Mouse (Mus musculus) liver, embryonic 12.5 days (tissue): ENCODE results near the gene Gm5460. TPM values are rescaled to one million over a fixed set of nuclear protein-coding genes. Genes with fewer than 3 reads are reported as not detected.

Experiments
- ATAC-seq: fragments of 200-750 bp; cut with Nextera tagmentation; 2 replicates; pipeline ENCODE4 v1.8.0; 2017; ENCODE audit warnings: moderate number of reproducible peaks, mild to moderate bottlenecking, moderate library complexity
- H3K27ac ChIP-seq: fragments of 300-500 bp; sonication (generic); 2 replicates; pipeline ENCODE4 v1.5.1; 2016; ENCODE audit warnings: mild to moderate bottlenecking
- H3K27me3 ChIP-seq: fragments of 300-500 bp; sonication (generic); replicated peaks from 2 replicates; pipeline ENCODE4 v1.6.1; 2016; ENCODE audit warnings: mild to moderate bottlenecking, moderate library complexity
- H3K36me3 ChIP-seq: fragments of 300-500 bp; sonication (generic); 2 replicates; pipeline ENCODE4 v1.6.1; 2016; ENCODE audit warnings: mild to moderate bottlenecking, moderate library complexity
- H3K4me1 ChIP-seq: fragments of 300-500 bp; sonication (generic); 2 replicates; pipeline ENCODE4 v1.6.1; 2016
- H3K4me2 ChIP-seq: fragments of 300-500 bp; sonication (generic); 2 replicates; pipeline ENCODE4 v1.6.1; 2016; ENCODE audit warnings: mild to moderate bottlenecking, moderate library complexity
- H3K4me3 ChIP-seq: fragments of 300-500 bp; sonication (generic); 2 replicates; pipeline ENCODE4 v1.5.1; 2016; ENCODE audit warnings: mild to moderate bottlenecking, moderate library complexity
- H3K9ac ChIP-seq: fragments of 300-500 bp; sonication (generic); 2 replicates; pipeline ENCODE4 v1.6.1; 2016; ENCODE audit warnings: mild to moderate bottlenecking, moderate library complexity
- H3K9me3 ChIP-seq: fragments of 300-500 bp; sonication (generic); replicated peaks from 2 replicates; pipeline ENCODE4 v1.6.1; 2016; ENCODE audit warnings: mild to moderate bottlenecking, moderate library complexity
- WGBS: fragments of 180-500 bp; shearing (Covaris S2); methylation state at CpG from one replicate; pipeline ENCODE4 v1.1.7; 2016; ENCODE audit not compliant: insufficient replicate concordance; 5-methylcytosine and 5-hydroxymethylcytosine counted together
- polyA plus RNA-seq: library from polyadenylated mRNA; unstranded; fragments of >200 nt; fragmentation: Nextera tagmentation; extraction: Ambion mirVana; gene quantifications from 2 replicates; pipeline ENCODE4 v1.2.1, GENCODE M21; 2016

Gm5460 gene
- polyA plus RNA-seq, 1 experiment from 2014 or later, result not detected

GRCm38 (mm10) chr14:34080321-34080997 lies 63.9 kb downstream of the Gm5460 start:
- Histone ChIP-seq H3K27ac (no peak overlapping the region), H3K9me3 (no peaks in the 10 kb centered on the region), H3K4me2 (no peak overlapping the region), H3K4me3 (no peak overlapping the region), H3K36me3 (no peaks in the 10 kb centered on the region), H3K4me1 (no peaks in the 10 kb centered on the region), H3K9ac (no peak overlapping the region), H3K27me3 (no peaks in the 10 kb centered on the region)
- 0 out of 2 replicates have a peak, but pooled peaks have one; percentile 24 for ATAC-seq
- 15% methylated on average over 11 of the region's 11 CpGs for WGBS

GRCm38 (mm10) chr14:34085731-34086130 lies 69.2 kb downstream of the Gm5460 start, which contains the start of gene Anxa8:
Gene Anxa8, plus strand, starts transcription at chr14:34085981.
- no peaks in the 10 kb centered on the region for H3K27me3 ChIP-seq
- WGBS, result 49% methylated on average over 4 of the region's 4 CpGs
- no peaks in the 10 kb centered on the region for H3K9me3 ChIP-seq
- no peak within 1 kb of the TSS for H3K4me3 ChIP-seq
- no peak within 1 kb of the TSS for H3K4me2 ChIP-seq
- H3K36me3 ChIP-seq, result no peaks in the 10 kb centered on the region
- no peak for ATAC-seq
- no peak within 1 kb of the TSS for H3K27ac ChIP-seq
- H3K9ac ChIP-seq, result no peak within 1 kb of the TSS
- H3K4me1 ChIP-seq, result no peaks in the 10 kb centered on the region

- Histone ChIP-seq H3K4me2 (no peak overlapping the region), H3K36me3 (no peaks in the 10 kb centered on the region), H3K4me1 (no peaks in the 10 kb centered on the region), H3K9me3 (no peaks in the 10 kb centered on the region), H3K27me3 (no peaks in the 10 kb centered on the region), H3K27ac (no peak overlapping the region), H3K9ac (no peak overlapping the region), H3K4me3 (no peak overlapping the region)
- 47% methylated on average over 4 of the region's 4 CpGs for WGBS
- ATAC-seq, result no peak
These were observed 70.2 kb downstream of the Gm5460 start for GRCm38 (mm10) chr14:34086806-34087205.

DNA sequence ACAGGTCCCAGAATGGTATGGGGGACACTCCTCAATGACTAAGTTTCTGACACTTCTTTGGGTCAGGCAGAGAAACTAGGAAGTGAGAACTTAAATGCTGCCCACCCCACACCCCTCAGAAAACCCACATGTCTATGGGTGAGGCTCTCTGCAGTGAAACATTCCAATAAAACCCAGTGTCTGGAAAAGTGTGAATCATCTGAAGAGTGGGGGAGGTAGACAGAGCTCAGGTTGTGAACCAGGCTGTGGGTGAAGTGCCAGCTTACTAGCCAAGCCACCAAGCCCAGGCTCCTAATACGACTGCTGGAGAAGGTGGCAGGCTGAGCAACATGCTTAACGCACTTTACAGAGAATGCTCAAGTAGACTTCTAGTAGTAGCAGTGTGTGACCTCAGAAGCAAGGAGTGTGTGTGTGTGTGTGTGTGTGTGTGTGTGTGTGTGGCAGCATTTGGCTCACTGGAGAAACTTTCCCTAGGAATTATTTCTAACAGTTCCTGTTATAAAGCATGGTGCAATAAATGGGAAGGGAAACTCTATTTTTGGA lies 71.4 kb downstream of the Gm5460 start:
- WGBS, result 69% methylated on average over 2 of the region's 2 CpGs
- Histone ChIP-seq H3K27ac (no peak overlapping the region), H3K27me3 (no peaks in the 10 kb centered on the region), H3K4me1 (no peaks in the 10 kb centered on the region), H3K4me3 (no peak overlapping the region), H3K9me3 (no peaks in the 10 kb centered on the region), H3K9ac (no peak overlapping the region), H3K36me3 (no peaks in the 10 kb centered on the region), H3K4me2 (no peak overlapping the region)
- ATAC-seq, result no peak

- no peak overlapping the region for H3K4me3 ChIP-seq
- no peak for ATAC-seq
- H3K36me3 ChIP-seq, result no peaks in the 10 kb centered on the region
- no peak overlapping the region for H3K9ac ChIP-seq
- WGBS, result 76% methylated on average over 8 of the region's 8 CpGs
- no peaks in the 10 kb centered on the region for H3K9me3 ChIP-seq
- H3K27ac ChIP-seq, result no peak overlapping the region
- H3K4me1 ChIP-seq, result no peaks in the 10 kb centered on the region
- no peak overlapping the region for H3K4me2 ChIP-seq
- H3K27me3 ChIP-seq, result no peaks in the 10 kb centered on the region
These were observed 73.2 kb downstream of the Gm5460 start for GRCm38 (mm10) chr14:34089796-34090195.

GRCm38 (mm10) chr14:34091475-34091874 lies 74.9 kb downstream of the Gm5460 start:
- no peak overlapping the region for H3K9ac ChIP-seq
- H3K4me3 ChIP-seq, result no peak overlapping the region
- H3K27ac ChIP-seq, result no peak overlapping the region
- no peaks in the 10 kb centered on the region for H3K9me3 ChIP-seq
- no peaks in the 10 kb centered on the region for H3K4me1 ChIP-seq
- WGBS, result 67% methylated on average over 5 of the region's 5 CpGs
- H3K4me2 ChIP-seq, result no peak overlapping the region
- H3K36me3 ChIP-seq, result no peaks in the 10 kb centered on the region
- ATAC-seq, result no peak
- no peaks in the 10 kb centered on the region for H3K27me3 ChIP-seq

GRCm38 (mm10) chr14:34092856-34093255 lies 76.3 kb downstream of the Gm5460 start:
- H3K27me3 ChIP-seq, result no peaks in the 10 kb centered on the region
- no peak overlapping the region for H3K4me3 ChIP-seq
- no peak overlapping the region for H3K27ac ChIP-seq
- 59% methylated on average over 1 of the region's 1 CpGs for WGBS
- no peak overlapping the region for H3K9ac ChIP-seq
- ATAC-seq, result no peak
- no peaks in the 10 kb centered on the region for H3K9me3 ChIP-seq
- H3K36me3 ChIP-seq, result no peaks in the 10 kb centered on the region
- H3K4me2 ChIP-seq, result no peak overlapping the region
- no peaks in the 10 kb centered on the region for H3K4me1 ChIP-seq

DNA sequence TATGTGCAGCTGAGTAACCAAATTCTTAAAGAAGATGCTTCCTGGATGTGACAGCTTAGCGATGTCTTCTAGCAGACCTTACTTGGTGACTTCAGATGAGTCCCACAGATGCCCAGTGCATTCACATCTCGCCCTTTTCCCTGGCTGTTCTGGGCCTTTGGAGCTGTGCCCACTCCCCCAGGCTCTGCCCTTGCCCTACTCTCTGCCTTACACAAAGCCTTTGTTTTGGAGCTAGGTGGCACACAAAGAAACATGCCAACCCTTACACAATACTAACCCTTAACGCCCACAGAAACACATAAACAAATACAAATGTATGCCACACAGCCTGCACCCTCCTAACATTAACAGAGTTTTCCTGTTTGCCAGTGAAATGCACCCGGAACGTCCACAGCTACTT lies 79.6 kb downstream of the Gm5460 start:
- H3K4me3 ChIP-seq, result no peak overlapping the region
- no peaks in the 10 kb centered on the region for H3K4me1 ChIP-seq
- no peak for ATAC-seq
- H3K27me3 ChIP-seq, result no peaks in the 10 kb centered on the region
- H3K27ac ChIP-seq, result no peak overlapping the region
- H3K4me2 ChIP-seq, result no peak overlapping the region
- H3K9ac ChIP-seq, result no peak overlapping the region
- 60% methylated on average over 5 of the region's 5 CpGs for WGBS
- no peaks in the 10 kb centered on the region for H3K36me3 ChIP-seq
- H3K9me3 ChIP-seq, result no peaks in the 10 kb centered on the region

Other genes starting within 250 kb of the Gm5460 start
- gene Gdf10, start 93.2 kb upstream of the Gm5460 start, polyA plus RNA-seq, result 11.4 and 15.6 TPM in 2 replicates
- gene Gdf2, start 75.7 kb upstream of the Gm5460 start, polyA plus RNA-seq, result 14.4 and 15.0 TPM in 2 replicates
- gene Rbp3, start 62.8 kb upstream of the Gm5460 start, polyA plus RNA-seq, result 0.10 and 0.12 TPM in 2 replicates
- 0.05 TPM in 1 of 2 replicates, not detected in the other for gene Zfp488, start 38.0 kb upstream of the Gm5460 start, polyA plus RNA-seq
- not detected in 2 replicates for gene Gm30083, start 1.6 kb upstream of the Gm5460 start, polyA plus RNA-seq
- not detected in 2 replicates for gene Antxrl, start 35.9 kb downstream of the Gm5460 start, polyA plus RNA-seq
- 0.11 TPM in 1 of 2 replicates, not detected in the other for gene Anxa8, start 69.2 kb downstream of the Gm5460 start, polyA plus RNA-seq
- gene A630023A22Rik, start 86.0 kb downstream of the Gm5460 start, polyA plus RNA-seq, result not detected in 2 replicates
- gene Npy4r, start 135.7 kb downstream of the Gm5460 start, polyA plus RNA-seq, result not detected in 2 replicates
- gene Gprin2, start 184.9 kb downstream of the Gm5460 start, polyA plus RNA-seq, result 0.13 TPM in 2 replicates
- 0.44 TPM in 2 replicates for gene Syt15, start 202.8 kb downstream of the Gm5460 start, polyA plus RNA-seq